Mouse (Mus musculus) myocyte (in vitro differentiated cells): Measurements from ENCODE around the gene Wnt7b. TPM values are rescaled to one million over a fixed set of nuclear protein-coding genes. Genes with fewer than 3 reads are reported as not detected.
A peak's percentile ranks its signal among the peaks of the same experiment; 100 is the strongest.

Source experiments
- H3K27me3 ChIP-seq: one replicate; pipeline ENCODE4 v1.6.1; 2011; ENCODE audit not compliant: control insufficient read depth, insufficient read depth, insufficient read length
- H3K36me3 ChIP-seq: one replicate; pipeline ENCODE4 v1.6.1; 2011; ENCODE audit not compliant: control insufficient read depth, insufficient read depth
- H3K4me2 ChIP-seq: one replicate; pipeline ENCODE4 v1.6.1; 2011; ENCODE audit warnings: low read depth, control low read depth
- H3K4me3 ChIP-seq: one replicate; pipeline ENCODE4 v1.5.1; 2011; ENCODE audit warnings: mild to moderate bottlenecking, control low read depth, moderate library complexity
- H3K79me2 ChIP-seq: one replicate; pipeline ENCODE4 v1.6.1; 2011; ENCODE audit not compliant: control insufficient read depth, insufficient read depth
- H3ac ChIP-seq: one replicate; pipeline ENCODE4 v1.6.1; 2011; ENCODE audit not compliant: control insufficient read depth, insufficient read length
- CEBPB ChIP-seq: IDR thresholded peaks from 2 replicates; pipeline ENCODE4 v1.6.1; 2011; ENCODE audit warnings: mild to moderate bottlenecking, moderate library complexity; ENCODE audit not compliant: poor library complexity, insufficient read depth, severe bottlenecking
- E2F4 ChIP-seq: IDR thresholded peaks from one replicate; pipeline ENCODE4 v1.6.1; 2011; ENCODE audit warnings: mild to moderate bottlenecking, control low read depth, moderate library complexity; ENCODE audit not compliant: insufficient read depth
- MAX ChIP-seq: IDR thresholded peaks from one replicate; pipeline ENCODE4 v1.6.1; 2011; ENCODE audit warnings: low read depth, mild to moderate bottlenecking, control low read depth
- MYOD1 ChIP-seq, 3 experiments: IDR thresholded peaks; one replicate each; pipeline ENCODE4 v1.6.1; 2011; ENCODE audit warnings: control low read depth in 2 of 3, low read depth in 2 of 3, mild to moderate bottlenecking in 2 of 3, moderate library complexity in 1 of 3; ENCODE audit not compliant: insufficient read length in 2 of 3, control insufficient read depth in 1 of 3
- MYOG ChIP-seq, 3 experiments: IDR thresholded peaks; one replicate each; pipeline ENCODE4 v1.6.1; 2011; ENCODE audit warnings: control low read depth in 2 of 3, low read depth in 2 of 3, mild to moderate bottlenecking in 2 of 3; ENCODE audit not compliant: insufficient read length in 2 of 3, control insufficient read depth in 1 of 3, insufficient read depth in 1 of 3
- POLR2A ChIP-seq: IDR thresholded peaks from one replicate; pipeline ENCODE4 v1.6.1; 2011; ENCODE audit warnings: low read depth, mild to moderate bottlenecking, control low read depth, moderate library complexity; ENCODE audit not compliant: insufficient read length
- POLR2AphosphoS2 ChIP-seq: IDR thresholded peaks from one replicate; pipeline ENCODE4 v1.6.1; 2011; ENCODE audit warnings: low read depth, control low read depth; ENCODE audit not compliant: insufficient read length
- REST ChIP-seq: IDR thresholded peaks from one replicate; pipeline ENCODE4 v1.6.1; 2011; ENCODE audit warnings: mild to moderate bottlenecking, control low read depth, moderate library complexity; ENCODE audit not compliant: insufficient read depth, insufficient read length
- TCF12 ChIP-seq: IDR thresholded peaks from one replicate; pipeline ENCODE4 v1.6.1; 2011; ENCODE audit warnings: mild to moderate bottlenecking, control low read depth; ENCODE audit not compliant: poor library complexity, insufficient read depth, severe bottlenecking
- TCF3 ChIP-seq: IDR thresholded peaks from one replicate; pipeline ENCODE4 v1.6.1; 2011; ENCODE audit warnings: low read depth, control low read depth; ENCODE audit not compliant: insufficient read length
- USF1 ChIP-seq: IDR thresholded peaks from one replicate; pipeline ENCODE4 v1.6.1; 2011; ENCODE audit warnings: low read depth, mild to moderate bottlenecking, control low read depth, moderate library complexity
- polyA plus RNA-seq: library from polyadenylated mRNA; unstranded; fragments of >200 nt; fragmentation: generic; extraction: Trizol; gene quantifications from one replicate; pipeline ENCODE4 v1.2.1, GENCODE M21; 2012; ENCODE audit warnings: missing spikeins

Wnt7b gene
- polyA plus RNA-seq, 1 experiment = 7.9 TPM

- H3K27me3 ChIP-seq = peaks cover 12% of the 10 kb centered on the region
- H3ac ChIP-seq = no peak overlapping the region
- H3K79me2 ChIP-seq = no peaks in the 10 kb centered on the region
- H3K36me3 ChIP-seq = no peaks in the 10 kb centered on the region
- no peak for TF ChIP-seq CEBPB
- TF ChIP-seq POLR2AphosphoS2 = no peak
- TF ChIP-seq TCF12 = no peak
- TF ChIP-seq TCF3 = no peak
- no peak for TF ChIP-seq MYOG (IDR thresholded peaks at IDR 0.05; ENCODE audit: control insufficient read depth in 1 of 3, insufficient read depth in 1 of 3, insufficient read length in 2 of 3, low read depth in 2 of 3)
- no peak for TF ChIP-seq MAX
- TF ChIP-seq E2F4 = no peak
- no peak for TF ChIP-seq MYOD1 (IDR thresholded peaks at IDR 0.05; ENCODE audit: control insufficient read depth in 1 of 3, insufficient read length in 2 of 3, low read depth in 2 of 3)
- no peak overlapping the region for H3K4me3 ChIP-seq
- H3K4me2 ChIP-seq = no peak overlapping the region
Observed at GRCm38 (mm10) chr15:85572619-85573254, 9.5 kb downstream of the Wnt7b start.

- H3K27me3 ChIP-seq = no peaks in the 10 kb centered on the region
- TF ChIP-seq CEBPB = no peak
- TF ChIP-seq TCF3 = no peak
- no peaks in the 10 kb centered on the region for H3K36me3 ChIP-seq
- no peaks in the 10 kb centered on the region for H3K79me2 ChIP-seq
- H3K4me3 ChIP-seq = no peak overlapping the region
- H3ac ChIP-seq = no peak overlapping the region
- H3K4me2 ChIP-seq = no peak overlapping the region
Observed at GRCm38 (mm10) chr15:85569995-85570734, 12.1 kb downstream of the Wnt7b start.

GRCm38 (mm10) chr15:85569167-85569797 is 13.0 kb downstream of the Wnt7b start:
- TF ChIP-seq MYOD1 (IDR thresholded peaks at IDR 0.05; ENCODE audit: control insufficient read depth in 1 of 3, insufficient read length in 2 of 3, low read depth in 2 of 3) = peak in 1 of 3 experiments; percentile 29
- TF ChIP-seq TCF12 = no peak
- no peak for TF ChIP-seq USF1
- peak in 2 of 3 experiments; percentile 11 to 34 for TF ChIP-seq MYOG (IDR thresholded peaks at IDR 0.05; ENCODE audit: control insufficient read depth in 1 of 3, insufficient read depth in 1 of 3, insufficient read length in 2 of 3, low read depth in 2 of 3)
- no peak for TF ChIP-seq REST
- no peak for TF ChIP-seq TCF3
- TF ChIP-seq MAX = no peak
- no peak for TF ChIP-seq POLR2A
- Histone ChIP-seq H3K27me3 (no peaks in the 10 kb centered on the region), H3K4me2 (peak overlapping the region; percentile 0), H3K4me3 (no peak overlapping the region), H3K79me2 (no peaks in the 10 kb centered on the region), H3K36me3 (no peaks in the 10 kb centered on the region), H3ac (no peak overlapping the region)

- Histone ChIP-seq H3K27me3 (no peaks in the 10 kb centered on the region), H3K79me2 (no peaks in the 10 kb centered on the region), H3K4me3 (no peak overlapping the region), H3ac (no peak overlapping the region), H3K36me3 (no peaks in the 10 kb centered on the region), H3K4me2 (no peak overlapping the region)
- no peak for TF ChIP-seq POLR2A
- TF ChIP-seq MYOG (IDR thresholded peaks at IDR 0.05; ENCODE audit: control insufficient read depth in 1 of 3, insufficient read depth in 1 of 3, insufficient read length in 2 of 3, low read depth in 2 of 3) = peak in 1 of 3 experiments; percentile 46
- no peak for TF ChIP-seq USF1
Observed at GRCm38 (mm10) chr15:85568402-85568801, 13.9 kb downstream of the Wnt7b start.

GRCm38 (mm10) chr15:85564966-85565365 is 17.3 kb downstream of the Wnt7b start:
- no peaks in the 10 kb centered on the region for H3K27me3 ChIP-seq
- H3K36me3 ChIP-seq = no peaks in the 10 kb centered on the region
- no peak overlapping the region for H3K4me2 ChIP-seq
- H3K4me3 ChIP-seq = no peak overlapping the region
- no peak for TF ChIP-seq MAX
- TF ChIP-seq USF1 = no peak
- TF ChIP-seq REST = no peak
- TF ChIP-seq TCF12 = no peak
- TF ChIP-seq MYOG (IDR thresholded peaks at IDR 0.05; ENCODE audit: control insufficient read depth in 1 of 3, insufficient read depth in 1 of 3, insufficient read length in 2 of 3, low read depth in 2 of 3) = no peak
- TF ChIP-seq CEBPB = no peak
- no peaks in the 10 kb centered on the region for H3K79me2 ChIP-seq
- no peak overlapping the region for H3ac ChIP-seq
